Mouse (Mus musculus) frontal cortex, adult (tissue): ENCODE measurements at regions not wholly inside any gene's neighbourhood (a gene's known extent, or its start where the extent isn't known, plus 50 kb on each side); places are given as distances from the start of the nearest gene placed in this dataset.

Experiments used
- ATAC-seq: cut with Nextera tagmentation; 2 replicates; pipeline ENCODE4 v1.9.2; 2017; ENCODE audit warnings: mild to moderate bottlenecking, moderate library complexity, mixed read lengths; ENCODE audit not compliant: low TSS enrichment

DNA sequence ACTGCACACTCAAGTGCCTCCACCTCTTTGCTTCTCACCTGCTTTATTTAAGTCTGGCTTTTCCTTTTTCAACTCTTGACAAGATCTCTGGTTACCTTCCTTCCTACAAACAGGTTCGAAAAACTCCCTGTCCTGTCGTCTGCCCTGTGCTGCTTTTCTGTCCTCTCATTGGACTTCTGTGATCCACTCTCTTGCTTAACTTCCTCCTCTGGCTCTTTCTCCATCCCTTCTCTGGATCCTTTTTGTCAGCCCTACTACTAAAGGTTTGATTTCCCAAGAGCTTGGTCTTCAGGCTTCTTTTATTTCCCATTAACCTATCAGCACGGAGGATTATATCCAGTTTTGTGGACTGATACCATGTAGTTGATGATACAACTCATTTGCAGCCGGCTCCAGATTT, 149.8 kb downstream of the Satb1 start:
- no peak for ATAC-seq

DNA sequence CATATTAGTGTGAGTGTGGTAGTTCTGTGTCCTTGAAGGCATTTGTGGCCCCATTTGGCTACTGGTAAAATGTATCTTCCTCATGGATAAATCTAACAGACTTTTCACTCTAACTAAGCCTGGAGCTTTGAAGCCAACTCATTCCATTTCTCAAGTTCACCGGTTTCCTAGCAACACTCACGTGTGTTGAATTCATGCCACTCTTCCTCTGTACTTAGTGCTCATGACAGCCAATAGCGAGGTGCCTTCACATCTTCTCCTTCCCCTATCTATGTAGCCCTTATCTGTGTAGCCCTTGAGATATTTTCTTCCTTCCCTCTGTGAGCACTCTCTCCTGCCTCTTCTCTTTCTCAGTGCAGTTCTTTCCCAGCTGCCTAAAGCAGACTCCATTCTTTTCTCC, 150.7 kb downstream of the Satb1 start:
- 0 out of 2 replicates have a peak, but pooled peaks have one; percentile 23 for ATAC-seq

DNA sequence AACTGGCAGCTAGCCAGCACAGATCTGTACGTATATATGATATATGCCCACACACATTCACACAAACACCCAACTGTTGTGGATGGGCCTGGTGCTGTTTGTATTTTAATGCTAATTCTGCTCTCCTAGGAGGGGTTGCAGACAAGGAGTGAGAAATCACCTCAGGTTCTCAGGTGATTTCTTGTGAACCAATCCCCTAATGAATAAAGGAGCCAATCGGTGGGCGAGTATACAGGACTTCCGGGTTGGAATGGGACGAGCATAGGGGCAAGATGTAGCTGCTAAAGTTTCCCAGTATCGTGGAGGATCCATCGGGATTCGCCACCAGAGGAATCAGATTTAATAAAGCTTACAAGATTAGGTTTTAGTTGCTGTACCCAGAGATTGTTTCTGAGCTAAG, 155.6 kb downstream of the Satb1 start:
- no peak for ATAC-seq

DNA sequence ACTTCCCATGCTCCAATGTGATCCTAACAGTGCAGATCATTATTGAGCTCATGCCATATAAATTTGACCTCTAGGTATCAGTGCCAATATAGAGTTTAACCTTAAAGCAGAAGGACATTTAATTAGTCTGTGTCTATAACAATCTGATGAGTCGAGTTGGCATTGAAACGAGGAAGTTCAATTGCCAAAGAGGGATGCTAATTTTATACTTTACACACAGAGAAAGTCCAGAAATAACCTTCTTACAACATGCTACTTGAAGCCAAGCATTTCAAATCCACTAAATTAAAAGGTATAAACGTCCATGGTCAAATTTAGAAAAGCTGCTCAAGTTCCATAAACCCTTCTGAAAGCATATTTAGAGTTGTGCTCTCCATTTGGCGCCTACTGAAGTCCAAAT, 174.7 kb downstream of the Satb1 start:
- ATAC-seq = peak; percentile 62

DNA sequence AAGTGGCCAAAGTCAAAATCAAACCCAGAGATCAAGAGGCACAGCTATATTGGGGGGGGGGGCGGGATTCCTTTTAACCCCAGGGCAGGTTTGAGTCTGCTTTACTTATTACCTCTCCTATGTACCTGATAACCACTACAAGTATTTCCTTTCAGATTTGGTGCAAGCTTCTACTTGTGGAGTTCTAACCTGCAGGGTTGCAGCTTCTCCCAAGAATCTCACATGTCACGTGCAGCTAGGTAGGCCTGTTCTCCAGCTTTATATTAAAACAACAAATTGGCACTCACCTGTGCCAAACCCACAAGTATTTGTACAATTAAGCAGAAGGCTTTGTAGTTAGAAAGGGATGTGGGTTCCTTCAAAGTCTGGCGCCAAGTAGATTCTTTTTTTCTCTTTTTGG, 179.2 kb downstream of the Satb1 start:
- no peak for ATAC-seq

DNA sequence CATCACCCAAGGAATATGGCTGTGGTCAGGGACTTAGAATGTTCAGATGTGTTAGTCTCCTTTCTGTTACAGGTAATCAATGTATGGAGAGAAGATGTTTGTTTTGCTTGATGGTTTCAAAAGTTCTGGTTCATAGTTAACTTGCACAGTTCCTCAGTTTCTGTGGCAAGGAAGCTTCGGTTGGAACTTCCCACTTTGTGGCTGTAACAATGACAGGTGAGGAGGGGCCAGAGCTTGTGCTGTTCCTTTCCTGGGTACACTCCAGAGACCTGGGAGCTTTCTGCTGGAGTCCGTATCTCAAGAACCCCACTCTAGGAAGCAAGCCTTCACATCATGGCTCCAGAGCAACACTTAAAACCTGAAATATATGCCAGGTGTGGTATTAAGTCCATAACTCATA, 181.2 kb downstream of the Satb1 start:
- no peak for ATAC-seq

DNA sequence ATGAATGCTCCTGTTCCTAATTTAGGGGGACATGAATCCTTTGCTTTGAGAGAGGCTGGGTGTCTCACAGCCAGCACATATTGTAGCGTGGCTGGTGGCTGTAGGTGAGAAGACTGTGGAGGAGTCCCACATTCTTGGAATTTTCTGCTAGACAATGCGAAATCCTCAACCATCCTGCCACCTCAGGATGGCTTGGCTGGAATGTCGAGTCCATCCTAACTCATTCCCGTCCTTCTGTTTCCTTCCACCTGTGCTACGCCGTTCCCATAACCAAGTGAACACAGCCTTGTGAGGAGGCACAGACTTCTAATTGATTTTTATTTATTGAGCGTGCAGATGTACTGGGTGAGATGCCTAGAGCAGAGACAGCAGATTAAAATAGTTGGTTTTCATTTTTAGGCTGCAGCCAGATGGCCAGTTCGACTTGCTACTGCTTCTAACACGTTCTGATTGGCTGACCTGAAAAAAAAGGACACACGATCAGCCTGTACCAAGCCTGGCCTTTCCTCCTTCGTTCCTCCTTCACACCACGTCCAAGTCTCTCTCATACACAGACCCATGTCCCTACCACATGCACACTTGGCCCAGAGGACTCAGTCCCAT, 183.8 kb downstream of the Satb1 start:
- ATAC-seq = peak; percentile 78

DNA sequence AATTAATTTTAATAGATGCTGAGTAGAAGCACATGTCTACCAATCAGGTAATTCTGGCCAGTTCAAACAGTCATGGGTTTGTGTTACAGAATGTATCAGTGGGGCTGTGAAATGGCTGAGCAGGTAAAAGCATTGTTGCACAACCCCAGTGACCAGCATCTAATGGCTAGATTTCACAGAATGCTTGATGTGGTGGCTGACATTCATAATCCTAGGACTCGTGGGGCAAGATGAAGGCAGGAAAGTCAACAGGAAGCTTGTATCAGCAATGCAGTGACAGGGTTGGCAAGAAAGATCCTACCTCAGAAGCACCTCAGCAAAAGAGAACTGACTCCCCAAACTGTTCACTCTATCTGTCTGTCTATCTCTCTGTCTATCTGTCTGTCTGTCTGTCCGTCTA, 186.7 kb downstream of the Satb1 start:
- ATAC-seq = no peak

DNA sequence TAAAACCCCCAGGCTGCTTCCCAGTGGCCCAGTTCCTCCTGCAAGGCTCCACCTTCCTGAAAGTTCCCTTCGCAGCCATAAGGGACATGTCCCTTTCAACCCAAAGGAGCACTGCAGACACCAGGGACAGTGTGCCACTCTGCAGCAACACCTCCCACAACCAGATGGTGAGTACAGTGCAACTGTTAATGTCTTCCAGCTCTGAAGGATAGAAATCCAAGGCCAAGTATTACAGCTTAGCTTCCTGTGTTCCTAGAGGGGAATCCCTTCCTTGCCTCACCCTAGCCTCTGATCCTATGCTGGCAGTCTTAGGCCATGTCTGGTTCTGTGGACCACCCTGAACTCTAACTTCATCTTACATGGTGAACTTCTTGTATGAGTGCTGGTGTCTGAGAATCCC, 187.2 kb downstream of the Satb1 start:
- ATAC-seq = peak; percentile 64

DNA sequence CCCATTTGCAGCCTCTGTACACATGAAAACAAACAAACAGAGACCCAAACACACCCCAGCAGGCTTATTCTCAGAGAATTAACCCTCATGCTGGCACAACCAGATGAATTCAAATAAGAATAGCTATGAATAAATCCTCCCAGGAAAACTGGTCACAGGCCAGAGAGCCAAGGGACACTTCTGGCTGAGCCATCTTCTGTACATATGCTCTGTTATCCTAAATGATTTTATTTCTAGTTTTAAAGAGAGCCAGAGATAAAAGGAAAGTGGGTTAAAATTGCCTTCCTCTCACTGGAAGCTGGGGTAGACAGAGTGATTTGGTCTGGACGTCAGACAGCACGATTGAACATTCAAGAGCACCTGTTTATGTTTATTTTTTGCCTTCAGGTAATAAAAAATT, 190.4 kb downstream of the Satb1 start:
- ATAC-seq = peak; percentile 71

DNA sequence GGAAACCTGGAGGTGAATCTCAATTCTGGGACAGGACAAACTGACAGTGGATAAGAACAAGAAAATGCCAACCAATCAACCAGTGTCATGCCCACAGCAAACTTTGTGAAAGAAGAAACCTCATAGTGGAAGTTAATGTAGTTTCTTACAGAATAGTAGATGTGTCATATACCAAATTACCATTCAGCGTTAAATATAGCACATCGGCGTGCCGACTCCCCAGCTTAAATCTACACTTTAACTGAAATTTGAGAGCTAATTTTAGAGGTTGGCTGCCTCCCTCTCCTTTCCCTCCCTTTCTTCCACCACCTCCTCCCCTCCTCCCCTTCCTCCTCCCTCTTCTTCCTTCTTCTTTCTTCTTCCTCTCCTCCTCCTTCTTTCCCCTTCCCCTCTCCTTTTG, 197.2 kb downstream of the Satb1 start:
- peak; percentile 88 for ATAC-seq

DNA sequence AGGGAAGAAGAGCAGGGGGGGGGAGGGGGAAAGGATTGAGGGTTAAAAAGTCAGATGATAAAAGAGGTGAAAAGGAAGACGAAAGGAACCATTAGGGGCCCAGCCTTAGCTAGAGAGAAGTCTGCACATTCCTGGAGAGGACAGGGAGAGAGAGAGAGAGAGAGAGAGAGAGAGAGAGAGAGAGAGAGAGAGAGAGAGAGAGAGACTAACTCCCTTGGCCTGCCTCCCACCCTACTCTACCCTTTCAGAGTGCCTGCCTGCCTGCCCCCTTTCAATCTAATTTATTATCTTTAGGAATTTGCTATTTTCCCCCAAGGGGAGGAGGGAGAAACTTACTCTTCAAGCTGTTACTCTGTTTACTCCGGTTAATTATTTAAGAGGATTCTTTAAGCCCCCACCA, 201.5 kb downstream of the Satb1 start:
- no peak for ATAC-seq

DNA sequence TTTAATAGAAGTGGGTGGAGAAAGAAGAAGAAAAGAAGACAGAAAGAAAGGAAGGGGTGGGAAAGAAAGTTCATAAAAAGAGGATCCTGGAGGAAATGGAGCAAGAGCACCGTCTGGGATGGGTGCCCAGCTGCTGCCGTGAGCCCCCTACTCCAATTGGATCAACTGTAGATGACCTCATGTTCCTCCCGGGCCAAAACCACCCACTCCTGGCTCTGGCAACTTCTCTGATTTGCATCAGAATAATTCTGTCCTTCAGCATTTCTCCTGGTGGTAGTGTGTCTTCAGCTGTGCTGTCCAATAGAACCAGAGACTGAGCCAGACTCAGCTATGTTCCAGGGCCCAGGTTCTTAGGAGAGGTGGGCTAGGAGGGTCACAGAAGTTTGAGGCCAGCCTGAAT, 212.6 kb downstream of the Satb1 start:
- ATAC-seq = no peak

DNA sequence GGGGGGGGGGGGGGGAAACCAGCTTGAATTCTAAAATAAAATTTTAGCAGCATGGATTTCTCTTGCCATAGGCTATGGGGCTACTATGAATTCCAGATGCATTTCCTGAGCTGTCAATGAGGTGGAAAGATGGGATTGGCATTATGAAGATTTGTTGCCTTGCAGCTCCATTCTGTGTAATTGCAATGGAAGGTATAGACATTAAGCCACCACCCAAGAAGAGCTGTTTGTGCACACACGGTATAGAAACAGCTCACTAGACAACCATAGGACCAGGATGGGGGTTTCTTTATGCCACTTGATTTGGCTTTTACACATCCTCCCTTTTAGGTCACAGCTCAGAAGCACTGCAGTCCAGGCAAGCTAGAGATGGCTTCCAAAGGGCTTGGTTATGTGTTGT, 247.8 kb downstream of the Satb1 start:
- ATAC-seq = no peak

DNA sequence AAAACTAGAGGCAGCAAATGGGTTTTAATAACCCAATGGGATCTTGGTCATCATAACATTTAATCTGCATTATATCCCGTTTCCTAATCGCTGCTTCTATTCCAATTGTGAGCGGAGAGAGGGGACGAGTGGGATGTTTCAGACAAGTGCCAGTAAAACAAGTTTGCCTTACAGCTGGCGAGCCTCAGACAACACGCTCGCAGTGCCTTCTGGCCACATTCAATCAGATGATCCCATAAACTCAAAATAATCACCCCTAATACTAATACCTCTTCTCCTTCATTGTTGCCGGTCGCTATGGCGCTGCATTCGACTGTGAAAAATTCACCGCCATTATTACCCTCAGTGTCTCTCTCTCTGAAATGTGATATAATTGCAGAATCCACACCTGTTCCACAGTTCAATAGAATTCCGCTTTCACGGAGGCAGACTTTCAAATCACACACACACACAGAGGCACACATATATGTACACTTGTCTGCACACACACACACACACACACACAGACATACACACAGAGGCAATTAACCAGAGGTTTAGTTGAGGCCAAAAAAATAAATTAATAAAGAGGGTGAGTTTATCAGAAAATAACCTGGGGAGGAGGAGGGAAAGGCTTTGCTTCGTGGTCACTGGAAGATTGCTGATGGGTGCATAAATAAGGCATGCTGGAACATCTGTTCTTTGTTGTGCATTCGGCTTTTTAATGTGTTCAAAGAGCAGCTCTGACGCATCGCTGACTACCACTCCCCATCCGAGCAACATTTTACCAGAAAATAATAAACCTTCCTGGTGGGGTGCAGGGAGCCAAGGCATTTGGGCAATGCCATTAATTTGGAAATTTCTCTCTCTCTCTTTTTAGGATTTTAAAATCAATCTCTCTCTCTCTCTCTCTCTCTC, 248.9 kb downstream of the Satb1 start:
- ATAC-seq = no peak

DNA sequence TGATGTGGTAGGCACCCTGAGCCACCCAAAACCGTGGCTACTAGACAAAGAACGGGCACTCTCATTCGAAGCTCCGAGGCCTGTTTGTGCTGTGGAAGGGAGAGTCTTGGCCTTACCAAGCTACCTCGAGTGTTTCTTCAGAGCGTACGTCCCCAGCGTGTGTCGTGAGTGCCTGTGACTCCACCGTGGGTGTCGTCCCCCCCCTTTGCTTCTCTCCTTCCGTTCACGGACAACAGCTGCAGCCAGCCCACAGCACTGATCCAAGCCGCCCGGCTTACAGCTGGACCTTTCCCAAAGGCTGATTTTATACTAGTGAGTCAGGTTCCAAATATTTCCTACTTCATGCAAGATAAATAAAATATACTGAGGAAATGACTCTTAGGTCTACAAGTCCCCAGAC, 249.8 kb downstream of the Satb1 start:
- peak; percentile 93 for ATAC-seq

DNA sequence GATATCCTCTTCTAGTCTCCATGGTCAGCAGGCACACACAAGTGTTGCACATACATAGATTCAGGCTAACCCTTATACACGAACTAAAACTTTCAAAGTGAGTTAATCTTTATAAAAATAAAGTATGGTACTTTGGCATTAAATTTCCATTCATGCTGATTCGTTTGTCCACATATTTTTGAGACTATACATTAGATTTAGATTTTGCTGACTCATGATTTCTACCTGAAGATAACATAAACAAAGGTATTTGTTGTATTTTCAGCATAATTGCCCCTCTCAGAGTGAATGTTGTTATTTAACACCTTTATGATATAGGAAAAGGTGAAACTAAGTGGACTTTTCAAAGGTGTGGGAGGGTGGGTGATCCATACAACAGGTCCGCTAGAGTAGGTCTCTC, 277.2 kb downstream of the Satb1 start:
- ATAC-seq = no peak

DNA sequence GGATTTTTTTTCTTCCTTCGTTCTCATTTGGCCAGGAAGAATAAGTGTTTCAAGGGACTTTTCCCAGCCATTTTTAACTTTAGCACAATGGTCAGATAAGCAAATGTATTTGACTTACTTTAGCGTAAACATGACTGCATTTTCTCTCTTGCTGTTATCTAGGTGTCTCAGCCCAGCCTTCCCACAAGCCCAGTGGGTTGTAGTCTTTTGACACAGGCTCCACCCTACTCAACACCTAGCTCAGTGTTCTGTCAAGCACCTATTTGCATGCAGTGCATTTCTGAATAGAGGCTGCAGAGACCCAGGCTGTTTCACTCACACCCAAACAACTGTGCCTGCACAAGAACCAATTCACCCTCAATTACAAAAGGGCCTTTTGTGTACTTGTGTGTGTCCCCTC, 278.6 kb downstream of the Satb1 start:
- ATAC-seq = no peak

DNA sequence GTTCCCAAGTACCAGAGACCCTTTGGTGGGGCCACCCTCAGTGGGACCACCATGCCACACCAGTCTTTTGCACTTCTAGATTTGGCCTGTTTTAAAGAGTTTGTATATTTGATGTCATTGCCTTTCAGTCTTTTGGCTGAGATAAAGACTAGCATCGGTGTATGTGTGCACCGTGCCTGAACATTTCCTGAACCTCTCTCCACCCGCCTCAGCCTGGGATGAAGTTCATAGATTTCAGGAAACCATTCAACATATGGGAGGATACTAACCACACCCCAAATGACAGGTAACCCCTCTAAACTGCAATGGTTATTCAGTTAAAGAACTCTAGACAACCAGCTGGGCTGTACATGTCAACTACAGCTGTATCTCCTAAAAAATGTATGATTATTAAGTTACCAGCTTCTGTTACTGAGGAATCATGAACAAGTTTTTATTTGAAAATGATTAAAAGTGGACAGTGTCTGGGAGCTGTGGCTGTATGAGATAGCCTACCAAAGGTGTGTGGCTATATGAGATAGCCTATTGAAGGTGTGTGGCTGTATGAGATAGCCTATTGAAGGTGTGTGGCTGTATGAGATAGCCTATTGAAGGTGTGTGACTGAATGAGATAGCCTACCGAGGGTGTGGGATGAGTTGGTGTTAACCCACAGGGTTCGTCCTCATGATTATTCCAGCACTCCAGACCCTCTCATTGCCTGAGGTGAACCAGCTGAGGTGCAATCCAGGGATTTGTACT, 280.6 kb downstream of the Satb1 start:
- no peak for ATAC-seq

DNA sequence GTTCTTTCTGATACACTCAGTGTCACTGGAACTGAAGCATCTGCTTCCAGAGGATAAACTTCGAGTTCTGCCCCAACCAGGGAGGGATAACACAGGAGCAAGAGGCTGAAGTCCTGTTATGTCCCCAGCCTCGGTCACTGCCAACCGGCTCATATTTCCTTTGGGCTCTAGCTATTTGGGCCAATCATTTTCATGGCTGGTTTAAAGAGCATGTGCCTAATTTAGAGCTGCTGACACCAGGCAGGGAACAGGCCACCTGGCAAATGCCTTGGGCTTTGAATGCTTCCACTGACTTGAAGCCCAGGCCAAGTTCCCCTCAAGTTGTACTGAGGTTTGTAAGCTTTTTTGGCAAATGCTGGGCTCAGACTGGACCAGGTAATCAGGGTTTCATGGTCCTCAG, 286.1 kb downstream of the Satb1 start:
- peak; percentile 27; the same call in 1 of the 2 replicates for ATAC-seq

DNA sequence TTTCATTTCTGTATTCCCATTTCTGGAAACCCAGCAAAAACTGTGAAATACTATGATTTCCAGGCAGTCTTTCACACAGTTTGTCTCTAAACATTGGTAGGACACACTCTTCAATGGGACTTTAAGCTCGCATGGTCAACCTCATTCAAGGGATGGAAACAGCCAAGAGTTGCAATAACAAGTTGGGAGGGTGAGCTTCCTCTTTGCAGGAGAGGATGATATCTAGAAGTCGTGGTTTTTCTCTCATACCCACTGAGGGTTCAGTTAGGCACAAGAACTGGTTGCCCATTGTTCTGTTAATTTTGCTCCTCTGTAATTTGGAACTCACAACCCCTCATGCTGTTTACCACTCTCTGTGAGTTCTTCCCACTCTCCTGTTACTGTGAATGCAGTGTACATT, 290.5 kb downstream of the Satb1 start:
- no peak for ATAC-seq

DNA sequence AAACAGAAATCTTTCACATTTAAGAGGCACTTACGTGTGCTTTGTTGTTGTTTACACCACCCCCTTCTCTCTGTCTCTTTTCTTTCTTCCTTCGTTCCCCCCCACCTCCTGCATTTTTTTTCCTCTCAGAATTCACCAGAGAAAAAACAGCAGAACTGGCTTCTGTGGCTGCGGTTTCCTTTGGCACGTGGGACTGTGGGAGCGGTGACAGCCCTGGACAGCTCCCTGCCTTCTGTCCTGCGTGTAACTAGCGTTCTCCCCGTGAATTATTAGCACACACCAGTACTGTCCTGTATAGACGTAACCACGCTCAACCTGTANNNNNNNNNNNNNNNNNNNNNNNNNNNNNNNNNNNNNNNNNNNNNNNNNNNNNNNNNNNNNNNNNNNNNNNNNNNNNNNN, 298.4 kb downstream of the Satb1 start:
- peak; percentile 41; the same call in 1 of the 2 replicates for ATAC-seq

DNA sequence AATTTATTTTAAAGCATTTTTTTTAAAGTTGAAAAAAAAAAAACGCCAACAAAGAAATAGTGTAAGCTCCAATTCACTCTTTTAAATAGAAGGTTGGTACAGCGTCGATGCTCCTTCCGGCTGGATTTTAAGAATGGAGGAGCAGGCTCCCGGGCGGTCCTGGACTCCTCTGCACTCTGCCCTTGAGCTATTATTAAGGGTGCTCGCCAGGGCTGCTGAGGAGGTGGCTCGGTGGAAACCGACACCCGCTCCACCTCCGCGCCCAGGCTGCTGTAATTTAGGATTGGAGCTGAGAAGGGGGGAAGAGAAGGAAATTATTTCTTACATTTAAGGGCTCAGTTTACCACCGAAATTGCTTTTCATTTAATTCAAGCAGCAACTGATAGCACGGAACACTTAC, 298.8 kb downstream of the Satb1 start:
- peak; percentile 66 for ATAC-seq
